Mouse (Mus musculus): ENCODE data around the gene Rgcc. TPM values are rescaled to one million over a fixed set of nuclear protein-coding genes. Genes with fewer than 3 reads are reported as not detected.

Rgcc gene
- total RNA-seq, 2 experiments from 2014 or later = 72.3 to 97.8 TPM

- DNase-seq (ENCODE audit: low spot score in 2 of 2) = no peak
Observed at GRCm38 (mm10) chr14:79243038-79243883, 58.2 kb downstream of the Rgcc start.

DNA sequence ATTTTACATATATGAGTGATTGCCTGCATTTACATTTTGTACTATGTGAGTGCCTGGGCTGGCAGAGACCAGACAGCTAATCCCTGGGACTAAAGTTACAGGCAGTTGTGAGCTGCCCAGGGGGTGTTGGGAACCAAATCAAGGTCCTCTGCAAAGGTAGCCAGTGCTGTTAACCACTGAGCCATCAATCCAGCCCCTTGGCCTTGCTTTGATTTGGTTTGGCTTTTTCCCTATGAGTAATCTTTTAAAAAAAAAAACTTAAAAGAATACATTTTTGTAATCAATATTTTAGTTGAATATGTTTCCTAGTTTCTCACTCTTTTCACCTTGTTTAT, 59.1 kb downstream of the Rgcc start:
- no peak for DNase-seq (ENCODE audit: low spot score in 2 of 2)

GRCm38 (mm10) chr14:79241656-79242385, 59.6 kb downstream of the Rgcc start:
- no peak for DNase-seq (ENCODE audit: low spot score in 2 of 2)

- no peak for DNase-seq (ENCODE audit: low spot score in 2 of 2)
Observed at GRCm38 (mm10) chr14:79241057-79241570, 60.3 kb downstream of the Rgcc start.

DNA sequence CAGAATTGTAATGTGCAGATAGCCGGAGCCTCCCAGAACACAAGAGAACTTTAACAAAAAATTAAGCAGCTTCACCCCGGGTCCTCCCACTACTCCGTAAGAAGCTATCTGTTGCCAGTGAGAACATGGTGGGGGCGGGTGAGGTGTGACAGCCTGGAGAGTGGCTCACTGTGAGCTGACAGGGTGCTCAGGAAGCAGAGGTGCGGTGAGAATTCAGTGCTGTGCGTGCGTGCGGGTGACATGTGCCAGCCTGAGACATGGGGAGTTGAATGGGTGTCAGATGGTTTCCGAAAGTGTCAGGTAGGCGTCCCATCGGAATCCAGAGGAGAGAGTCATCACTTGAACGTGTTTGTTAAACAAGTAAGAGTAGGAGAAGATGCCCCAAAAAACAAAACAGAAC, 62.0 kb downstream of the Rgcc start:
- no peak for DNase-seq (ENCODE audit: low spot score in 2 of 2)

Other genes with a start within 250 kb of the Rgcc start
- not detected for gene Zfp957, start 54.3 kb downstream of the Rgcc start, total RNA-seq (2021)
- 10 to 100 TPM; 21.2 to 24.4 TPM for gene Naa16, start 89.1 kb upstream of the Rgcc start, total RNA-seq (2021)
- gene Mtrf1, start 96.1 kb upstream of the Rgcc start, total RNA-seq (2021) = 1 to 10 TPM; 9.1 to 9.9 TPM
- gene Kbtbd7, start 124.9 kb upstream of the Rgcc start, total RNA-seq (2021) = 10 to 100 TPM; 12.6 to 13.2 TPM
- gene Kbtbd6, start 150.2 kb upstream of the Rgcc start, total RNA-seq (2021) = 1 to 10 TPM; 1.0 to 1.1 TPM
- 10 to 100 TPM; 27.4 to 28.8 TPM for gene Elf1, start 179.5 kb upstream of the Rgcc start, total RNA-seq (2021)
- gene Wbp4, start 179.9 kb upstream of the Rgcc start, total RNA-seq (2021) = 10 to 100 TPM; 44.8 to 46.7 TPM